Mouse (Mus musculus): Measurements from ENCODE around the gene Tyw5.

GRCm38 (mm10) chr1:57400321-57400720, 6.6 kb downstream of the Tyw5 start:
- TF ChIP-seq POLR2A (IDR thresholded peaks at IDR 0.05; ENCODE audit: borderline replicate concordance, low read depth, low read length) (no peak), CTCF (IDR thresholded peaks at IDR 0.05; ENCODE audit: low read depth, low read length) (no peak)

All from bone marrow macrophage, adult 2 months (primary cell).